Mouse (Mus musculus): ENCODE results near the gene Cpeb4. TPM values are rescaled to one million over a fixed set of nuclear protein-coding genes. Genes with fewer than 3 reads are reported as not detected.

Gene Cpeb4
- polyA plus RNA-seq (2015; fragmentation: Nextera tagmentation; extraction: Ambion mirVana) = 13.6 and 17.0 TPM in 2 replicates

GRCm38 (mm10) chr11:31871911-31872310, at the start of gene Cpeb4:
Gene Cpeb4, plus strand, starts transcription at chr11:31872211.
- no peaks in the 10 kb centered on the region for H3K36me3 ChIP-seq
- H3K4me2 ChIP-seq = peak within 1 kb of the TSS; percentile 77
- peak within 1 kb of the TSS; percentile 85 for H3K27ac ChIP-seq (replicated peaks)
- ATAC-seq (ENCODE audit: low FRiP score) = no peak
- H3K9me3 ChIP-seq (replicated peaks) = no peaks in the 10 kb centered on the region
- H3K4me3 ChIP-seq (replicated peaks) = peak within 1 kb of the TSS; percentile 79
- WGBS = 59% methylated on average over 4 of the region's 4 CpGs
- peaks cover 28% of the 10 kb centered on the region for H3K4me1 ChIP-seq
- H3K9ac ChIP-seq (replicated peaks) = peak within 1 kb of the TSS; percentile 86
- no peaks in the 10 kb centered on the region for H3K27me3 ChIP-seq (replicated peaks)

GRCm38 (mm10) chr11:31822556-31822955, 49.5 kb upstream of the Cpeb4 start:
- H3K4me3 ChIP-seq (replicated peaks) = no peak overlapping the region
- no peaks in the 10 kb centered on the region for H3K27me3 ChIP-seq (replicated peaks)
- peaks cover 28% of the 10 kb centered on the region for H3K4me1 ChIP-seq
- no peaks in the 10 kb centered on the region for H3K9me3 ChIP-seq (replicated peaks)
- H3K36me3 ChIP-seq = no peaks in the 10 kb centered on the region
- 75% methylated on average over 9 of the region's 9 CpGs for WGBS
- H3K27ac ChIP-seq (replicated peaks) = peak overlapping the region; percentile 24; the same call in 1 of the 2 replicates
- no peak for ATAC-seq (ENCODE audit: low FRiP score)
- no peak overlapping the region for H3K9ac ChIP-seq (replicated peaks)
- no peak overlapping the region for H3K4me2 ChIP-seq

- WGBS = 96% methylated on average over 7 of the region's 7 CpGs
- Histone ChIP-seq H3K4me2 (no peak overlapping the region), H3K36me3 (no peaks in the 10 kb centered on the region), H3K4me3 (replicated peaks) (no peak overlapping the region), H3K9me3 (replicated peaks) (no peaks in the 10 kb centered on the region), H3K27me3 (replicated peaks) (no peaks in the 10 kb centered on the region), H3K9ac (replicated peaks) (no peak overlapping the region), H3K27ac (replicated peaks) (no peak overlapping the region), H3K4me1 (peaks cover 27% of the 10 kb centered on the region)
- ATAC-seq (ENCODE audit: low FRiP score) = no peak
Observed at GRCm38 (mm10) chr11:31823513-31823912, 48.5 kb upstream of the Cpeb4 start.

DNA sequence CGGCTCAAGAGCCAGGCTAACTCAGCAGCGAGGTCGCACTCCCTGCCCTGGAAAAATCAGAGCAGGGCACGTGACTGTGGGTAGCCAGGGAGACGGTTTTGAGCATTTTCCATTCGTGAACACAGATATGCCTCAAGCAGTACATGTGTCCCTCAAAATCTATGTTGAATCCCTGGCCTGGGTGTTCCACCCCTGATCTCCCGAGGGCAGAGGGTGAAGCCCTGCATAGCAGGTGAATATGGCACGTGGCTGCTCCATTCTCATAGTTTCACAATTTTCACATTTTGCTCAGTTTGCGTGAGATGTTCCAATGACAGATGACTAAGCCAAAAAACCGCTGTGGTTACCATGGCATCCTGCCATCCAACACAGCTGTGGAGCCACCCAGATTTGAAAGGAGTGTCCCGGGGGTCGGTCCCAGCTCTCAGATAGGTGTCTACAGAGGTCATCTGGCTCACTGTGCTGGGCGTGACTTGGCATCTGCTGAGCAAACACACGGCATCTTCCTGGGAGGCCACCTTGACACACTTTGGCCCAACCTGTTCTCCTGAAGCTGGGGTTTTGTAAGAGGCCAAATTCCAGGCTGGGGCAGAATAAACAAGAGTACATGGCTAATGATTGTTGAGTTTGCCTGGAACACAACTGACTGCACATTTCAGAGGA, 47.4 kb upstream of the Cpeb4 start:
- Histone ChIP-seq H3K27me3 (replicated peaks) (no peaks in the 10 kb centered on the region), H3K4me1 (peaks cover 27% of the 10 kb centered on the region), H3K36me3 (no peaks in the 10 kb centered on the region), H3K4me2 (no peak overlapping the region), H3K4me3 (replicated peaks) (no peak overlapping the region), H3K9ac (replicated peaks) (no peak overlapping the region), H3K9me3 (replicated peaks) (no peaks in the 10 kb centered on the region), H3K27ac (replicated peaks) (no peak overlapping the region)
- WGBS = 81% methylated on average over 14 of the region's 14 CpGs
- ATAC-seq (ENCODE audit: low FRiP score) = no peak

- Histone ChIP-seq H3K4me2 (no peak overlapping the region), H3K9me3 (replicated peaks) (no peaks in the 10 kb centered on the region), H3K27me3 (replicated peaks) (no peaks in the 10 kb centered on the region), H3K4me1 (peaks cover 29% of the 10 kb centered on the region), H3K36me3 (no peaks in the 10 kb centered on the region), H3K9ac (replicated peaks) (no peak overlapping the region), H3K4me3 (replicated peaks) (no peak overlapping the region), H3K27ac (replicated peaks) (peak overlapping the region; percentile 23; the same call in 1 of the 2 replicates)
- ATAC-seq (ENCODE audit: low FRiP score) = no peak
- 69% methylated on average over 4 of the region's 4 CpGs for WGBS
Observed at GRCm38 (mm10) chr11:31828011-31828770, 43.8 kb upstream of the Cpeb4 start.

GRCm38 (mm10) chr11:31828771-31829072, 43.3 kb upstream of the Cpeb4 start:
- WGBS = 87% methylated on average over 2 of the region's 2 CpGs
- no peak for ATAC-seq (ENCODE audit: low FRiP score)
- Histone ChIP-seq H3K36me3 (no peaks in the 10 kb centered on the region), H3K27me3 (replicated peaks) (no peaks in the 10 kb centered on the region), H3K9ac (replicated peaks) (no peak overlapping the region), H3K4me1 (peaks cover 29% of the 10 kb centered on the region), H3K27ac (replicated peaks) (no peak overlapping the region), H3K9me3 (replicated peaks) (no peaks in the 10 kb centered on the region), H3K4me2 (no peak overlapping the region), H3K4me3 (replicated peaks) (no peak overlapping the region)

DNA sequence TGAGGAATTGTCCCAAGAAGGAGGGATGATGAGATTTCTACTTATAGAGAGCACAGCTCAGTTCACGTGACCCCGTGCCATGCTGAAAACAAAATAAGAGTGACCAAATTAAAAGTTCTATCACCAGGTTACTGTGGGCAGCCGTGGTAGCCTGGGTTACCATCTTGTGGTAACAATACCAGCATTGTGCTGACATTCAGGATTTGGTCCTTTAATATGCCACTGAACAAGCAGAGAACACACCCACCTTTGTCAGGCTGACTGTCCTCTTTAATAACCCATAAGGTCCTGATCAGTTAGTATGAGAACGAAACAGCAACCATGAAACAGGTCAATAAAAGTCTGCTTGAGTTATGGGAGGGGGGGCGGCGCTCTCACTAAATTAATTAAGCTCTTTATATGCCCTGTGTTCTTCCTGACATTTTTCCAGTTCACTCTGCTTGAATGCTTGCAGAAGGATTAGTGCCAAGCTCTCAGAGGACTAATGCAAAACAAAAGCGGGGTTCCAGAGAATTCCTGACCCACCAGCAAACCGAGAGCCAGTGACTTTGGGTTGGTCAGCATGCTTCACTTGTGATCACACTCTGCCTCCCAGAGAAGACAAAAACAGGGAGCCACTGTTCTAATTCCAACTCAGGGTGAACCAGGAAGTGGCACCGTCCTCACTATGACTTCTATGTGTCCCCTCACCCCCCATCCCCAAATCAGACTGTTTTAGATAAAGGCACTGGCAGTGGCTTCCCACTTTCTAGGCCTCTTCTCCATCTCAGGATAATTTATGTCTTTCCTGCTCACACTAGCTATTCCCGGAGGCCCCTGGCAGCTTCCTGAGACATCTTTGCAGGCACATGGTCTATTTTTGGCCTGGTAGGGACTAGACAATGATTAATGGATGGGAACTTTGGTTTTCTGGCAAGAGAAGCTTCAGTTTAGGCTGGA, 41.5 kb upstream of the Cpeb4 start:
- Histone ChIP-seq H3K27me3 (replicated peaks) (no peaks in the 10 kb centered on the region), H3K36me3 (no peaks in the 10 kb centered on the region), H3K9me3 (replicated peaks) (no peaks in the 10 kb centered on the region), H3K27ac (replicated peaks) (peak overlapping the region; percentile 63), H3K4me1 (peaks cover 24% of the 10 kb centered on the region), H3K4me2 (no peak overlapping the region), H3K4me3 (replicated peaks) (no peak overlapping the region), H3K9ac (replicated peaks) (no peak overlapping the region)
- ATAC-seq (ENCODE audit: low FRiP score) = peak; percentile 74
- WGBS = 29% methylated on average over 10 of the region's 10 CpGs

DNA sequence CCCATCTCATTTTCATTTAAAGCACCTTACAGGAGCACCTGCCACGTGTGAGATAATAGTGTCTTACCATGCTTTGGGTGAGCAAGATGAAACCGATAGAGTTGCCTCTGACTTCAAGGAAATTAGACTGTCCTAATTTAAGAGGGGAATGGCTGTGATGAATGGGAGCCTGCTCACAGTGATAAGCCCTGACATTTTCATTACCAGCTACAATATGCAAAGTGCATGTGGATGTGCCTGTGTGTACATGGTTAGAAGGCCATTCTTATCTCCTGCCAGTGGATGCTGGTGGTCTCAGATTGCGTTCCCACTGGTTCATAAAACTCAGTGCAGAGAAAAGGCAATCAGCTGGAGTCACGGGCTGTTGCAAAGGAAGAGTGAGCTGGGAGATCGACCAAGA, 40.6 kb upstream of the Cpeb4 start:
- Histone ChIP-seq H3K9ac (replicated peaks) (no peak overlapping the region), H3K4me3 (replicated peaks) (no peak overlapping the region), H3K4me1 (peaks cover 24% of the 10 kb centered on the region), H3K27ac (replicated peaks) (peak overlapping the region; percentile 63), H3K4me2 (no peak overlapping the region), H3K27me3 (replicated peaks) (no peaks in the 10 kb centered on the region), H3K36me3 (no peaks in the 10 kb centered on the region), H3K9me3 (replicated peaks) (no peaks in the 10 kb centered on the region)
- no peak for ATAC-seq (ENCODE audit: low FRiP score)
- 37% methylated on average over 5 of the region's 5 CpGs for WGBS

- Histone ChIP-seq H3K4me2 (no peak overlapping the region), H3K27ac (replicated peaks) (peak overlapping the region; percentile 7; the same call in 1 of the 2 replicates), H3K27me3 (replicated peaks) (no peaks in the 10 kb centered on the region), H3K4me3 (replicated peaks) (no peak overlapping the region), H3K36me3 (no peaks in the 10 kb centered on the region), H3K9me3 (replicated peaks) (no peaks in the 10 kb centered on the region), H3K4me1 (peaks cover 24% of the 10 kb centered on the region), H3K9ac (replicated peaks) (no peak overlapping the region)
- 88% methylated on average over 5 of the region's 5 CpGs for WGBS
- ATAC-seq (ENCODE audit: low FRiP score) = no peak
Observed at GRCm38 (mm10) chr11:31831983-31832382, 40.0 kb upstream of the Cpeb4 start.

- Histone ChIP-seq H3K9ac (replicated peaks) (no peak overlapping the region), H3K36me3 (no peaks in the 10 kb centered on the region), H3K9me3 (replicated peaks) (no peaks in the 10 kb centered on the region), H3K4me2 (no peak overlapping the region), H3K27me3 (replicated peaks) (no peaks in the 10 kb centered on the region), H3K4me3 (replicated peaks) (no peak overlapping the region), H3K4me1 (peaks cover 24% of the 10 kb centered on the region), H3K27ac (replicated peaks) (0 out of 2 replicates have a peak overlapping the region, but pooled peaks have one; percentile 7)
- 86% methylated on average over 7 of the region's 7 CpGs for WGBS
- ATAC-seq (ENCODE audit: low FRiP score) = no peak
Observed at GRCm38 (mm10) chr11:31832439-31832980, 39.5 kb upstream of the Cpeb4 start.

DNA sequence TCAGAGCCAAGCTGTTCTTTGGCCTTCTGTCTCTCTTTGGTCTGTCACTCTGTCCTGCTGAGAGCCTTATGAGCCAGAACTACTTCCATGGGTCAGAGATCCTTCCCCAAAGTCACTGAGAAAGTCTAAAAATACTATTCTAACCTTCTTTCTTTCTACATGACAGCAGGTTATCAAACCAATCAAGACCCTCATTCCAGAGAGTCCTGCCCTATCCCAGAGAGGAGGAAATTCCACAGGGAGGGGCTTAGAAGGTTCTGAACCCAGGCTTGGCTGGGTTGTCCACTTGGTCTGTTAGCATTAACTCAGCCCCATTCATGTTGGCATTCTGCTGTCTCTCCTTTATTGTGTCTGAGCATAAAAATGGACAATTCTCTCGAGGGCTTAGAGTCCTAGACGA, 38.5 kb upstream of the Cpeb4 start:
- Histone ChIP-seq H3K27ac (replicated peaks) (no peak overlapping the region), H3K4me2 (no peak overlapping the region), H3K36me3 (no peaks in the 10 kb centered on the region), H3K27me3 (replicated peaks) (no peaks in the 10 kb centered on the region), H3K4me3 (replicated peaks) (no peak overlapping the region), H3K4me1 (peaks cover 23% of the 10 kb centered on the region), H3K9me3 (replicated peaks) (no peaks in the 10 kb centered on the region), H3K9ac (replicated peaks) (no peak overlapping the region)
- WGBS = 32% methylated on average over 2 of the region's 2 CpGs
- ATAC-seq (ENCODE audit: low FRiP score) = no peak
